Mouse (Mus musculus) MEL (cell line): ENCODE measurements around the gene Slc16a11. TPM values are rescaled to one million over a fixed set of nuclear protein-coding genes. Genes with fewer than 3 reads are reported as not detected.

Experiments
- DNase-seq: peaks from one replicate; pipeline ENCODE4 v3.0.0; 2011; ENCODE audit warnings: low read depth, low spot score
- H3K27ac ChIP-seq: 2 replicates; pipeline ENCODE4 v1.5.1; 2012; ENCODE audit warnings: low read depth, mild to moderate bottlenecking, control low read depth, low read length, moderate library complexity; ENCODE audit not compliant: control insufficient read depth
- H3K27me3 ChIP-seq, 2 experiments: fragments of 150-350 bp in 1 of 2; sonication (generic) in 1 of 2; 2 replicates each; pipeline ENCODE4 v1.6.1; 2012; ENCODE audit warnings: low read length in 2 of 2, mild to moderate bottlenecking in 2 of 2, improper control_type of control experiment in 1 of 2, moderate library complexity in 1 of 2; ENCODE audit not compliant: insufficient read depth in 2 of 2, control insufficient read depth in 1 of 2
- H3K36me3 ChIP-seq, 2 experiments: 2 replicates each; pipeline ENCODE4 v1.6.1; 2012 to 2014; ENCODE audit warnings: low read length in 2 of 2, improper control_type of control experiment in 1 of 2, inconsistent platforms in 1 of 2, mild to moderate bottlenecking in 1 of 2; ENCODE audit not compliant: insufficient read depth in 2 of 2, control insufficient read depth in 1 of 2
- H3K4me1 ChIP-seq, 2 experiments: fragments of 150-350 bp in 1 of 2; sonication (generic) in 1 of 2; 2 replicates each; pipeline ENCODE4 v1.6.1; 2012; ENCODE audit warnings: low read length in 2 of 2, improper control_type of control experiment in 1 of 2, mild to moderate bottlenecking in 1 of 2; ENCODE audit not compliant: insufficient read depth in 2 of 2, control insufficient read depth in 1 of 2
- H3K4me3 ChIP-seq, 2 experiments: fragments of 150-350 bp in 1 of 2; sonication (generic) in 1 of 2; 2 replicates each; pipeline ENCODE4 v1.5.1; 2012; ENCODE audit warnings: low read depth in 2 of 2, low read length in 2 of 2, mild to moderate bottlenecking in 2 of 2, moderate library complexity in 2 of 2, control low read depth in 1 of 2, improper control_type of control experiment in 1 of 2; ENCODE audit not compliant: control insufficient read depth in 1 of 2, insufficient read depth in 1 of 2
- H3K79me2 ChIP-seq: 2 replicates; pipeline ENCODE4 v1.6.1; 2012; ENCODE audit warnings: mild to moderate bottlenecking, low read length, moderate library complexity; ENCODE audit not compliant: control insufficient read depth, poor library complexity, insufficient read depth
- H3K9ac ChIP-seq: 2 replicates; pipeline ENCODE4 v1.6.1; 2012; ENCODE audit warnings: low read depth, mild to moderate bottlenecking, control low read depth, low read length, moderate library complexity; ENCODE audit not compliant: control insufficient read depth, poor library complexity, severe bottlenecking
- H3K9me3 ChIP-seq: fragments of 150-350 bp; sonication (generic); replicated peaks from 2 replicates; pipeline ENCODE4 v1.6.1; 2012; ENCODE audit warnings: mild to moderate bottlenecking, low read length, improper control_type of control experiment, moderate library complexity; ENCODE audit not compliant: insufficient read depth
- BHLHE40 ChIP-seq: IDR thresholded peaks from 2 replicates; pipeline ENCODE4 v1.6.1; 2012; ENCODE audit warnings: low read depth, mild to moderate bottlenecking, inconsistent platforms, low read length, improper control_type of control experiment, borderline replicate concordance
- CHD1 ChIP-seq: IDR thresholded peaks from 2 replicates; pipeline ENCODE4 v1.6.1; 2012; ENCODE audit warnings: low read depth, mild to moderate bottlenecking, inconsistent platforms, low read length, improper control_type of control experiment
- CHD2 ChIP-seq: IDR thresholded peaks from 2 replicates; pipeline ENCODE4 v1.6.1; 2011; ENCODE audit warnings: low read length, improper control_type of control experiment
- CTCF ChIP-seq, 3 experiments: IDR thresholded peaks in 2 of 3; conservative IDR thresholded peaks in 1 of 3; 2 replicates each; pipeline ENCODE4 v1.5.1; 2011 to 2012; ENCODE audit warnings: low read length in 3 of 3, low read depth in 2 of 3, mild to moderate bottlenecking in 2 of 3, improper control_type of control experiment in 1 of 3, inconsistent platforms in 1 of 3, mixed read lengths in 1 of 3, moderate library complexity in 1 of 3; ENCODE audit not compliant: control insufficient read depth in 1 of 3, insufficient read depth in 1 of 3, poor library complexity in 1 of 3, severe bottlenecking in 1 of 3
- E2F4 ChIP-seq: IDR thresholded peaks from 2 replicates; pipeline ENCODE4 v1.6.1; 2011; ENCODE audit warnings: low read depth, low read length, improper control_type of control experiment, borderline replicate concordance
- ELF1 ChIP-seq: IDR thresholded peaks from 2 replicates; pipeline ENCODE4 v1.6.1; 2014; ENCODE audit warnings: low read depth, mild to moderate bottlenecking, inconsistent platforms, low read length, improper control_type of control experiment, moderate library complexity
- EP300 ChIP-seq, 2 experiments: IDR thresholded peaks; 2 replicates each; pipeline ENCODE4 v1.6.1; 2011; ENCODE audit warnings: improper control_type of control experiment in 2 of 2, low read length in 2 of 2, low read depth in 1 of 2, mild to moderate bottlenecking in 1 of 2
- GABPA ChIP-seq: IDR thresholded peaks from 2 replicates; pipeline ENCODE4 v1.6.1; 2012; ENCODE audit warnings: low read depth, mild to moderate bottlenecking, inconsistent platforms, low read length, improper control_type of control experiment, moderate library complexity
- GATA1 ChIP-seq: IDR thresholded peaks from 2 replicates; pipeline ENCODE4 v1.6.1; 2011; ENCODE audit warnings: low read depth, low read length, improper control_type of control experiment
- MAFK ChIP-seq: IDR thresholded peaks from 2 replicates; pipeline ENCODE4 v1.6.1; 2011; ENCODE audit warnings: low read depth, mild to moderate bottlenecking, low read length, improper control_type of control experiment, borderline replicate concordance
- MAX ChIP-seq: IDR thresholded peaks from 2 replicates; pipeline ENCODE4 v1.6.1; 2011; ENCODE audit warnings: low read length, improper control_type of control experiment
- MEF2A ChIP-seq: IDR thresholded peaks from 2 replicates; pipeline ENCODE4 v1.6.1; 2014; ENCODE audit warnings: low read depth, mild to moderate bottlenecking, inconsistent platforms, low read length, improper control_type of control experiment; ENCODE audit not compliant: poor library complexity, insufficient replicate concordance, severe bottlenecking; ENCODE audit errors: extremely low read depth
- MYB ChIP-seq: IDR thresholded peaks from 2 replicates; pipeline ENCODE4 v1.6.1; 2011; ENCODE audit warnings: mild to moderate bottlenecking, low read depth, low read length, improper control_type of control experiment
- MYC ChIP-seq: IDR thresholded peaks from 2 replicates; pipeline ENCODE4 v1.6.1; 2011; ENCODE audit warnings: low read depth, mild to moderate bottlenecking, low read length, improper control_type of control experiment, moderate library complexity
- NELFE ChIP-seq: IDR thresholded peaks from 2 replicates; pipeline ENCODE4 v1.6.1; 2011; ENCODE audit warnings: low read depth, low read length, improper control_type of control experiment
- NRF1 ChIP-seq: IDR thresholded peaks from 2 replicates; pipeline ENCODE4 v1.6.1; 2014; ENCODE audit warnings: low read depth, mild to moderate bottlenecking, inconsistent platforms, low read length, improper control_type of control experiment, moderate library complexity; ENCODE audit not compliant: poor library complexity, insufficient read depth, severe bottlenecking
- POLR2AphosphoS5 ChIP-seq: IDR thresholded peaks from 2 replicates; pipeline ENCODE4 v1.6.1; 2012; ENCODE audit warnings: low read depth, borderline replicate concordance, mild to moderate bottlenecking, inconsistent platforms, low read length, moderate library complexity, mixed read lengths
- RAD21 ChIP-seq: IDR thresholded peaks from 2 replicates; pipeline ENCODE4 v1.6.1; 2011; ENCODE audit warnings: mild to moderate bottlenecking, low read depth, low read length, improper control_type of control experiment
- SMC3 ChIP-seq: IDR thresholded peaks from 2 replicates; pipeline ENCODE4 v1.6.1; 2011; ENCODE audit warnings: low read depth, low read length, improper control_type of control experiment
- TAL1 ChIP-seq: IDR thresholded peaks from 2 replicates; pipeline ENCODE4 v1.6.1; 2012; ENCODE audit warnings: mild to moderate bottlenecking, inconsistent platforms, low read length, moderate library complexity, mixed read lengths
- TCF12 ChIP-seq: IDR thresholded peaks from 2 replicates; pipeline ENCODE4 v1.6.1; 2014; ENCODE audit warnings: low read depth, mild to moderate bottlenecking, inconsistent platforms, low read length, improper control_type of control experiment, moderate library complexity
- UBTF ChIP-seq: IDR thresholded peaks from 2 replicates; pipeline ENCODE4 v1.6.1; 2012; ENCODE audit warnings: low read depth, mild to moderate bottlenecking, inconsistent platforms, low read length, improper control_type of control experiment, moderate library complexity, borderline replicate concordance; ENCODE audit not compliant: insufficient read depth
- USF2 ChIP-seq, 2 experiments: IDR thresholded peaks; 2 replicates each; pipeline ENCODE4 v1.6.1; 2011 to 2012; ENCODE audit warnings: improper control_type of control experiment in 2 of 2, low read length in 2 of 2, borderline replicate concordance in 1 of 2, inconsistent platforms in 1 of 2, low read depth in 1 of 2, mild to moderate bottlenecking in 1 of 2; ENCODE audit not compliant: insufficient read depth in 1 of 2
- ZNF384 ChIP-seq: IDR thresholded peaks from 2 replicates; pipeline ENCODE4 v1.6.1; 2012; ENCODE audit warnings: low read depth, mild to moderate bottlenecking, inconsistent platforms, low read length, improper control_type of control experiment
- polyA plus RNA-seq, 2 experiments: library from polyadenylated mRNA; stranded (reverse) in 1 of 2; unstranded in 1 of 2; fragments of >175 nt in 1 of 2; fragments of >200 nt in 1 of 2; gene quantifications; 2 replicates each; pipeline versions ENCODE4 v1.2.1 to v1.2.4; 2012; ENCODE audit warnings: low replicate concordance in 2 of 2, low read depth in 1 of 2; ENCODE audit not compliant: insufficient read length in 2 of 2, insufficient read depth in 1 of 2, missing spikeins in 1 of 2
- total RNA-seq: library from RNA; depleted of rRNA; stranded (reverse); fragments of 300-350 nt; gene quantifications from 2 replicates; pipeline ENCODE4 v1.2.3, GENCODE M21; 2012

The Slc16a11 gene
- total and polyA plus RNA-seq, 3 experiments: 0.31 to 1.2 TPM; not detected in 1

DNA sequence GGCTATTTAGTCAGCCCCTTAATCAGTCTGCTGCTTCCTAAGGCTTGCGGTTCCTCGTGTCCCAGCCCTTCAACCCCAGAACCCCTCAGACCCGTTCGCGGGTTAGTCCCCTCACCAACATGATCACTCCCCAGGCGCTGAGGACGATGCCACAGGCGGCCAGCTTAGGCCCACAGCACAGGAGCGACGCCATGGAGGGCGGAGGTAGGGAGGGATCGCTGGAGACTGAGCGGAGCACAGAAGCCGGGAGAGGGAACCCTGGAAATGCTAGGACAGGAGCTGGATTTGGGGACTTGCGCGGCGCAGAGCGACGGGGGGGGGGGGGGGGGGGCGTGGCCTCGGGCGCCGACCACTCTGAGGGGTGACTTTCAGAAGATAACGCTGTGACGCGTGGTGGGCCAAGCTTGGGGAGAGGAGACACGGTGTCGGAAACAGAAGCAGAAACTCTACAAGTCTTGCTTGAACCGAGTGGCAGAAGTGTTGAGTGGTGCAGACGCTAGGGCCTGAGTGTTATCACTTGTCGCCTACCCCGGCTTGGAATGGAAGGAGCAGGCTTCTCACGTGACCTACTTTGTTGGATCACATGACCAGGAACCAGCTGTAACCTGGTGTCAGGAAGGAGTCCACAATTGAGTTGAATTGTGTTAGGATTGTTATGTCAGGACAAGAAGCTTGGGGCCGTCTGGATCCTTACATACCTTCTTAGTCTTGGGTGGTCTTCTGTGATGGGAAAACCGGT, 27.2 kb downstream of the Slc16a11 start, which contains the start of the genes Gm21988 and Rnasek (continued):
- TF ChIP-seq NRF1 (peak; percentile 56; the same call in 1 of the 2 replicates), BHLHE40 (peak; percentile 83), USF2 (IDR thresholded peaks at IDR 0.05; ENCODE audit: borderline replicate concordance in 1 of 2, insufficient read depth in 1 of 2, low read depth in 1 of 2, low read length in 2 of 2) (peak; percentile 97 to 99), ZNF384 (no peak), MAFK (no peak), E2F4 (no peak), UBTF (no peak), EP300 (IDR thresholded peaks at IDR 0.05; ENCODE audit: low read depth in 1 of 2, low read length in 2 of 2) (no peak), MYB (no peak), POLR2AphosphoS5 (no peak), TAL1 (no peak), MEF2A (no peak), CHD1 (peak; percentile 100), CHD2 (no peak), GABPA (no peak), CTCF (IDR thresholded peaks at IDR 0.05 in 2 of 3, conservative IDR thresholded peaks at IDR 0.05 in 1 of 3; ENCODE audit: control insufficient read depth in 1 of 3, insufficient read depth in 1 of 3, low read depth in 2 of 3, low read length in 3 of 3, poor library complexity in 1 of 3, severe bottlenecking in 1 of 3) (no peak)

DNA sequence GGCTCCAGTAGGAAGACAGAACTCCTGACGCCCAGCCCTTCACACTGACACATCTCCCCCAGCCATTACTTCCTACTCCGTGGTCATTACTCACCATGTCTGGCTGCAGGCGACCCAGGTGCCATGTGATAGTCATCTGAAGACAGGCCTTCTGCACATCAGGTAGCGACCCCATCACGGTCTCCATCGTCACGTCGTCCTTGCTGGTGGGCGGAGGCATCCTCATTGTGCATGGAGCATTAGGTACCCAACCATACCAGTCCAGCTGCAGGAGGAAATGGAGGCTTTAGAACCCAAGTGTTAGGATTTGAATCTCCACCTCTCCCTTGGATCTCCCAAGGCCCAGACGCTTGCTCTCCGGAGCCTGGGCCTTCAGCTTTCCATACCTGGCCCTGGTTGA, 30.0 kb downstream of the Slc16a11 start:
- no peaks in the 10 kb centered on the region for H3K9me3 ChIP-seq
- H3K36me3 ChIP-seq: no peaks in the 10 kb centered on the region; a peak in 1 of 4 replicates
- H3K79me2 ChIP-seq: peaks cover 16% of the 10 kb centered on the region
- no peak overlapping the region for H3K27ac ChIP-seq
- no peak for DNase-seq
- H3K4me3 ChIP-seq: no peak overlapping the region
- no peak overlapping the region for H3K9ac ChIP-seq
- H3K27me3 ChIP-seq: peaks cover 0 to 2% of the 10 kb centered on the region in 2 experiments; a peak in 2 of 4 replicates
- TF ChIP-seq CTCF (IDR thresholded peaks at IDR 0.05 in 2 of 3, conservative IDR thresholded peaks at IDR 0.05 in 1 of 3; ENCODE audit: control insufficient read depth in 1 of 3, insufficient read depth in 1 of 3, low read depth in 2 of 3, low read length in 3 of 3, poor library complexity in 1 of 3, severe bottlenecking in 1 of 3): no peak
- no peak for TF ChIP-seq ELF1
- TF ChIP-seq RAD21: no peak
- TF ChIP-seq MEF2A: no peak
- no peak for TF ChIP-seq EP300 (IDR thresholded peaks at IDR 0.05; ENCODE audit: low read depth in 1 of 2, low read length in 2 of 2)
- no peak for TF ChIP-seq UBTF
- no peak for TF ChIP-seq CHD2
- no peak for TF ChIP-seq MYC
- no peak for TF ChIP-seq USF2 (IDR thresholded peaks at IDR 0.05; ENCODE audit: borderline replicate concordance in 1 of 2, insufficient read depth in 1 of 2, low read depth in 1 of 2, low read length in 2 of 2)
- TF ChIP-seq MAX: no peak
- no peak for TF ChIP-seq GABPA
- TF ChIP-seq NELFE: no peak
- TF ChIP-seq SMC3: no peak
- TF ChIP-seq GATA1: no peak
- TF ChIP-seq TCF12: no peak
- H3K4me1 ChIP-seq: no peaks in the 10 kb centered on the region; a peak in 2 of 4 replicates
